Mouse (Mus musculus): ENCODE data around the gene Nrk. TPM values are rescaled to one million over a fixed set of nuclear protein-coding genes. Genes with fewer than 3 reads are reported as not detected.

Gene Nrk
- polyA plus RNA-seq, 1 experiment from 2014 or later: 30.3 TPM

GRCm38 (mm10) chrX:139027296-139027695 lies 113.1 kb downstream of the Nrk start:
- Histone ChIP-seq H3K36me3 (no peaks in the 10 kb centered on the region), H3K9me3 (replicated peaks) (no peaks in the 10 kb centered on the region), H3K4me3 (no peak overlapping the region), H3K27me3 (no peaks in the 10 kb centered on the region), H3K9ac (no peak overlapping the region), H3K4me1 (replicated peaks) (peaks cover 3% of the 10 kb centered on the region; the same call in 1 of the 2 replicates), H3K4me2 (no peak overlapping the region), H3K27ac (no peak overlapping the region)
- WGBS: 37% methylated on average over 5 of the region's 5 CpGs
- no peak for ATAC-seq (replicated peaks; ENCODE audit: insufficient number of reproducible peaks, insufficient read depth, low FRiP score, low read depth)

GRCm38 (mm10) chrX:139027909-139028308 lies 113.7 kb downstream of the Nrk start:
- 57% methylated on average over 6 of the region's 6 CpGs for WGBS
- no peak overlapping the region for H3K27ac ChIP-seq

DNA sequence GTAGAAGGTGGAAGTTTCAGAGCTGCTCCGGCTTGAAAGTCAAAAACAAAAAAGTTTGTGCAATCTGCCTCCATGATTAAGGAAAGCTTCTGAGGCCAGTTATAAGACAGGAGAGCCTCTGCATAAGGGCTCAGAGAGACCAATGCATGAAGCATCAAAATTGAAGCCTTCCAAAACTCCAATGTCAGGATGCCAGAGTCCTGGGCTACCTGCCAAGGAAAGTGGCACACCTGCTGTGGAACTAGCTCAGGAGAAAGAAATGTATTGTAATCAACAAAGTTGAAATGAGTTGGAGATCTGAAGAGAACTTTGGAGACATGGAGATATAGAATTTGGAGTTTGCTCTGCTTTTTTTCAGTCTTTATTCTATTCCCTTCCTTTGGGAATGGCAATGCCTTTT lies 123.4 kb downstream of the Nrk start:
- 83% methylated on average over 1 of the region's 1 CpGs for WGBS
- H3K27me3 ChIP-seq: no peaks in the 10 kb centered on the region

More at GRCm38 (mm10) chrX:139027909-139028308, 113.7 kb downstream of the Nrk start:
- Histone ChIP-seq H3K27me3 (no peaks in the 10 kb centered on the region), H3K4me1 (replicated peaks) (peaks cover 3% of the 10 kb centered on the region; the same call in 1 of the 2 replicates), H3K9ac (no peak overlapping the region), H3K4me2 (no peak overlapping the region), H3K9me3 (replicated peaks) (no peaks in the 10 kb centered on the region), H3K36me3 (no peaks in the 10 kb centered on the region), H3K4me3 (no peak overlapping the region)
- no peak for ATAC-seq (replicated peaks; ENCODE audit: insufficient number of reproducible peaks, insufficient read depth, low FRiP score, low read depth)

GRCm38 (mm10) chrX:139039314-139039713 lies 125.1 kb downstream of the Nrk start:
- H3K4me2 ChIP-seq: no peak overlapping the region
- 63% methylated on average over 2 of the region's 2 CpGs for WGBS
- no peaks in the 10 kb centered on the region for H3K9me3 ChIP-seq (replicated peaks)
- no peak for ATAC-seq (replicated peaks; ENCODE audit: insufficient number of reproducible peaks, insufficient read depth, low FRiP score, low read depth)
- H3K4me1 ChIP-seq (replicated peaks): no peaks in the 10 kb centered on the region
- no peak overlapping the region for H3K9ac ChIP-seq
- no peak overlapping the region for H3K4me3 ChIP-seq
- no peaks in the 10 kb centered on the region for H3K36me3 ChIP-seq
- H3K27ac ChIP-seq: no peak overlapping the region
- no peaks in the 10 kb centered on the region for H3K27me3 ChIP-seq

More for the DNA sequence above, 123.4 kb downstream of the Nrk start:
- Histone ChIP-seq H3K4me3 (no peak overlapping the region), H3K27ac (no peak overlapping the region), H3K4me2 (no peak overlapping the region), H3K9ac (no peak overlapping the region), H3K9me3 (replicated peaks) (no peaks in the 10 kb centered on the region), H3K4me1 (replicated peaks) (no peaks in the 10 kb centered on the region), H3K36me3 (no peaks in the 10 kb centered on the region)
- ATAC-seq (replicated peaks; ENCODE audit: insufficient number of reproducible peaks, insufficient read depth, low FRiP score, low read depth): no peak

DNA sequence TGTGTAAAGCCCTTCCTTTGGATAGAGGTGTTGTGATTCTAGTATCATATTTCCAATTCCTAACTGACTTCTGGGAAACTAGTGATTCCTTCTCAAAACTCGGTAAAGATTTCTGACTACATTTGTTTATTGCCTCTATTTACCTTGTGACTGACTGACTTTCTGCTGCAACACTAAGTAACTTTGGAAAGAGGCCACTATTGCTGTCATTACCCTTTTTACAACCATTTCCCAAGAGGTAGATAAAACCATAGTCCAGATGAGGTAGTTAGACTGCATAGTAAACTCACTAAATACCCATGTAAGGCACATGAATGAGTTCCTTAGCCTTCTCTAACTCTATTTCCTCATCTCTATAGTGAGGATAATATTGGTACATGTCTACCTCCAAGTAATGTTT lies 126.9 kb downstream of the Nrk start:
- Histone ChIP-seq H3K9me3 (replicated peaks) (no peaks in the 10 kb centered on the region), H3K4me3 (no peak overlapping the region), H3K4me2 (no peak overlapping the region), H3K27me3 (no peaks in the 10 kb centered on the region), H3K27ac (no peak overlapping the region), H3K9ac (no peak overlapping the region), H3K36me3 (no peaks in the 10 kb centered on the region), H3K4me1 (replicated peaks) (no peaks in the 10 kb centered on the region)
- no peak for ATAC-seq (replicated peaks; ENCODE audit: insufficient number of reproducible peaks, insufficient read depth, low FRiP score, low read depth)
- WGBS: 75% methylated on average over 1 of the region's 1 CpGs

- no peaks in the 10 kb centered on the region for H3K36me3 ChIP-seq
- H3K4me3 ChIP-seq: no peak overlapping the region
- no peak for ATAC-seq (replicated peaks; ENCODE audit: insufficient number of reproducible peaks, insufficient read depth, low FRiP score, low read depth)
- no peak overlapping the region for H3K27ac ChIP-seq
- 34% methylated on average over 1 of the region's 1 CpGs for WGBS
- H3K9me3 ChIP-seq (replicated peaks): no peaks in the 10 kb centered on the region
- no peak overlapping the region for H3K9ac ChIP-seq
- no peaks in the 10 kb centered on the region for H3K4me1 ChIP-seq (replicated peaks)
- no peaks in the 10 kb centered on the region for H3K27me3 ChIP-seq
- no peak overlapping the region for H3K4me2 ChIP-seq
Observed at GRCm38 (mm10) chrX:139051976-139052375, 137.7 kb downstream of the Nrk start.

DNA sequence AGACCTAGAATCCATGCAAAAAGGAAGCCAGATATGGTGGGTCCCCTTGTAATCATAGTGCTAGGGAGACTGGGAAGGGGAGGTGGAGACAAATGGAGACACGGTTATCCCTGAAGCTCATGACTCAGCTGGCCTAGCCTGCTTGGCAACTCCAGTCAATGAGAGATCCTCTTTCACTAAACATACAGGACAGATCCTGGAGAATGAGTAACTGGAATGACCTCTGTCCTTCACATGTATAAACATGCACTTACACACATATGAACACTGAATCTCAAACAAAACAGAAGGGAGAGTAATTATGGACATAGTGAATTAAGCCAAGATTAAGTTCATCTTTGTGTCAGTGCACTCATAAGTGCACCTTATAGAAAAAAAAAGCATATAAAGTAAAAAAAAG lies 138.9 kb downstream of the Nrk start:
- H3K9ac ChIP-seq: no peak overlapping the region
- H3K9me3 ChIP-seq (replicated peaks): no peaks in the 10 kb centered on the region
- no peaks in the 10 kb centered on the region for H3K27me3 ChIP-seq
- H3K27ac ChIP-seq: no peak overlapping the region
- no peaks in the 10 kb centered on the region for H3K36me3 ChIP-seq
- 56% methylated on average over 1 of the region's 1 CpGs for WGBS
- no peak for ATAC-seq (replicated peaks; ENCODE audit: insufficient number of reproducible peaks, insufficient read depth, low FRiP score, low read depth)
- no peaks in the 10 kb centered on the region for H3K4me1 ChIP-seq (replicated peaks)
- H3K4me2 ChIP-seq: no peak overlapping the region
- no peak overlapping the region for H3K4me3 ChIP-seq

Other genes starting within 250 kb of the Nrk start
- gene Serpina7, start 170.8 kb downstream of the Nrk start, polyA plus RNA-seq (2015; fragmentation: Nextera tagmentation; extraction: Ambion mirVana): 0.39 TPM in 1 of 2 replicates, not detected in the other
- not detected in 2 replicates for gene 4930513O06Rik, start 171.8 kb downstream of the Nrk start, polyA plus RNA-seq (2015; fragmentation: Nextera tagmentation; extraction: Ambion mirVana)

All from heart, embryonic 15.5 days (tissue).